Mouse (Mus musculus) MEL (cell line): Measurements from ENCODE around the gene Tnfaip2. TPM values are rescaled to one million over a fixed set of nuclear protein-coding genes. Genes with fewer than 3 reads are reported as not detected.

ENCODE experiments used
- DNase-seq: peaks from one replicate; pipeline ENCODE4 v3.0.0; 2011; ENCODE audit warnings: low read depth, low spot score
- H3K27ac ChIP-seq: 2 replicates; pipeline ENCODE4 v1.5.1; 2012; ENCODE audit warnings: low read depth, mild to moderate bottlenecking, control low read depth, low read length, moderate library complexity; ENCODE audit not compliant: control insufficient read depth
- H3K27me3 ChIP-seq, 2 experiments: fragments of 150-350 bp in 1 of 2; sonication (generic) in 1 of 2; 2 replicates each; pipeline ENCODE4 v1.6.1; 2012; ENCODE audit warnings: low read length in 2 of 2, mild to moderate bottlenecking in 2 of 2, improper control_type of control experiment in 1 of 2, moderate library complexity in 1 of 2; ENCODE audit not compliant: insufficient read depth in 2 of 2, control insufficient read depth in 1 of 2
- H3K36me3 ChIP-seq, 2 experiments: 2 replicates each; pipeline ENCODE4 v1.6.1; 2012 to 2014; ENCODE audit warnings: low read length in 2 of 2, improper control_type of control experiment in 1 of 2, inconsistent platforms in 1 of 2, mild to moderate bottlenecking in 1 of 2; ENCODE audit not compliant: insufficient read depth in 2 of 2, control insufficient read depth in 1 of 2
- H3K4me1 ChIP-seq, 2 experiments: fragments of 150-350 bp in 1 of 2; sonication (generic) in 1 of 2; 2 replicates each; pipeline ENCODE4 v1.6.1; 2012; ENCODE audit warnings: low read length in 2 of 2, improper control_type of control experiment in 1 of 2, mild to moderate bottlenecking in 1 of 2; ENCODE audit not compliant: insufficient read depth in 2 of 2, control insufficient read depth in 1 of 2
- H3K4me3 ChIP-seq, 2 experiments: fragments of 150-350 bp in 1 of 2; sonication (generic) in 1 of 2; 2 replicates each; pipeline ENCODE4 v1.5.1; 2012; ENCODE audit warnings: low read depth in 2 of 2, low read length in 2 of 2, mild to moderate bottlenecking in 2 of 2, moderate library complexity in 2 of 2, control low read depth in 1 of 2, improper control_type of control experiment in 1 of 2; ENCODE audit not compliant: control insufficient read depth in 1 of 2, insufficient read depth in 1 of 2
- H3K79me2 ChIP-seq: 2 replicates; pipeline ENCODE4 v1.6.1; 2012; ENCODE audit warnings: mild to moderate bottlenecking, low read length, moderate library complexity; ENCODE audit not compliant: control insufficient read depth, poor library complexity, insufficient read depth
- H3K9ac ChIP-seq: 2 replicates; pipeline ENCODE4 v1.6.1; 2012; ENCODE audit warnings: low read depth, mild to moderate bottlenecking, control low read depth, low read length, moderate library complexity; ENCODE audit not compliant: control insufficient read depth, poor library complexity, severe bottlenecking
- H3K9me3 ChIP-seq: fragments of 150-350 bp; sonication (generic); replicated peaks from 2 replicates; pipeline ENCODE4 v1.6.1; 2012; ENCODE audit warnings: mild to moderate bottlenecking, low read length, improper control_type of control experiment, moderate library complexity; ENCODE audit not compliant: insufficient read depth
- BHLHE40 ChIP-seq: IDR thresholded peaks from 2 replicates; pipeline ENCODE4 v1.6.1; 2012; ENCODE audit warnings: low read depth, mild to moderate bottlenecking, inconsistent platforms, low read length, improper control_type of control experiment, borderline replicate concordance
- CHD2 ChIP-seq: IDR thresholded peaks from 2 replicates; pipeline ENCODE4 v1.6.1; 2011; ENCODE audit warnings: low read length, improper control_type of control experiment
- E2F4 ChIP-seq: IDR thresholded peaks from 2 replicates; pipeline ENCODE4 v1.6.1; 2011; ENCODE audit warnings: low read depth, low read length, improper control_type of control experiment, borderline replicate concordance
- ELF1 ChIP-seq: IDR thresholded peaks from 2 replicates; pipeline ENCODE4 v1.6.1; 2014; ENCODE audit warnings: low read depth, mild to moderate bottlenecking, inconsistent platforms, low read length, improper control_type of control experiment, moderate library complexity
- EP300 ChIP-seq, 2 experiments: IDR thresholded peaks; 2 replicates each; pipeline ENCODE4 v1.6.1; 2011; ENCODE audit warnings: improper control_type of control experiment in 2 of 2, low read length in 2 of 2, low read depth in 1 of 2, mild to moderate bottlenecking in 1 of 2
- HCFC1 ChIP-seq: IDR thresholded peaks from 2 replicates; pipeline ENCODE4 v1.6.1; 2012; ENCODE audit warnings: low read depth, mild to moderate bottlenecking, inconsistent platforms, low read length, improper control_type of control experiment, moderate library complexity
- MAFK ChIP-seq: IDR thresholded peaks from 2 replicates; pipeline ENCODE4 v1.6.1; 2011; ENCODE audit warnings: low read depth, mild to moderate bottlenecking, low read length, improper control_type of control experiment, borderline replicate concordance
- MAX ChIP-seq: IDR thresholded peaks from 2 replicates; pipeline ENCODE4 v1.6.1; 2011; ENCODE audit warnings: low read length, improper control_type of control experiment
- MAZ ChIP-seq: IDR thresholded peaks from 2 replicates; pipeline ENCODE4 v1.6.1; 2012; ENCODE audit warnings: low read depth, mild to moderate bottlenecking, inconsistent platforms, low read length, improper control_type of control experiment
- MEF2A ChIP-seq: IDR thresholded peaks from 2 replicates; pipeline ENCODE4 v1.6.1; 2014; ENCODE audit warnings: low read depth, mild to moderate bottlenecking, inconsistent platforms, low read length, improper control_type of control experiment; ENCODE audit not compliant: poor library complexity, insufficient replicate concordance, severe bottlenecking; ENCODE audit errors: extremely low read depth
- MYC ChIP-seq: IDR thresholded peaks from 2 replicates; pipeline ENCODE4 v1.6.1; 2011; ENCODE audit warnings: low read depth, mild to moderate bottlenecking, low read length, improper control_type of control experiment, moderate library complexity
- NRF1 ChIP-seq: IDR thresholded peaks from 2 replicates; pipeline ENCODE4 v1.6.1; 2014; ENCODE audit warnings: low read depth, mild to moderate bottlenecking, inconsistent platforms, low read length, improper control_type of control experiment, moderate library complexity; ENCODE audit not compliant: poor library complexity, insufficient read depth, severe bottlenecking
- POLR2A ChIP-seq, 2 experiments: IDR thresholded peaks; 2 replicates each; pipeline ENCODE4 v1.6.1; 2011 to 2012; ENCODE audit warnings: low read length in 2 of 2, mild to moderate bottlenecking in 2 of 2, control low read depth in 1 of 2, improper control_type of control experiment in 1 of 2, low read depth in 1 of 2, moderate library complexity in 1 of 2; ENCODE audit not compliant: control insufficient read depth in 1 of 2, insufficient read depth in 1 of 2, poor library complexity in 1 of 2
- POLR2AphosphoS2 ChIP-seq: IDR thresholded peaks from 2 replicates; pipeline ENCODE4 v1.6.1; 2011; ENCODE audit warnings: low read length, improper control_type of control experiment
- TAL1 ChIP-seq: IDR thresholded peaks from 2 replicates; pipeline ENCODE4 v1.6.1; 2012; ENCODE audit warnings: mild to moderate bottlenecking, inconsistent platforms, low read length, moderate library complexity, mixed read lengths
- ZC3H11A ChIP-seq: IDR thresholded peaks from 2 replicates; pipeline ENCODE4 v1.6.1; 2012; ENCODE audit warnings: low read depth, mild to moderate bottlenecking, inconsistent platforms, low read length, improper control_type of control experiment
- ZKSCAN1 ChIP-seq: IDR thresholded peaks from 2 replicates; pipeline ENCODE4 v1.6.1; 2012; ENCODE audit warnings: low read depth, mild to moderate bottlenecking, inconsistent platforms, low read length, improper control_type of control experiment, moderate library complexity
- ZNF384 ChIP-seq: IDR thresholded peaks from 2 replicates; pipeline ENCODE4 v1.6.1; 2012; ENCODE audit warnings: low read depth, mild to moderate bottlenecking, inconsistent platforms, low read length, improper control_type of control experiment
- polyA plus RNA-seq, 2 experiments: library from polyadenylated mRNA; stranded (reverse) in 1 of 2; unstranded in 1 of 2; fragments of >175 nt in 1 of 2; fragments of >200 nt in 1 of 2; gene quantifications; 2 replicates each; pipeline versions ENCODE4 v1.2.1 to v1.2.4; 2012; ENCODE audit warnings: low replicate concordance in 2 of 2, low read depth in 1 of 2; ENCODE audit not compliant: insufficient read length in 2 of 2, insufficient read depth in 1 of 2, missing spikeins in 1 of 2
- total RNA-seq: library from RNA; depleted of rRNA; stranded (reverse); fragments of 300-350 nt; gene quantifications from 2 replicates; pipeline ENCODE4 v1.2.3, GENCODE M21; 2012

Gene Tnfaip2
- total and polyA plus RNA-seq, 3 experiments: 51.4 to 77.2 (median 66.8) TPM

- TF ChIP-seq ZC3H11A (peak; percentile 99), HCFC1 (0 out of 2 replicates have a peak, but pooled peaks have one; percentile 22)
These were observed 16.3 kb upstream of the Tnfaip2 start (continued) for GRCm38 (mm10) chr12:111425789-111426460.

GRCm38 (mm10) chr12:111427438-111428113 is 14.7 kb upstream of the Tnfaip2 start:
- DNase-seq: no peak
- H3K9ac ChIP-seq: no peak overlapping the region
- H3K27ac ChIP-seq: no peak overlapping the region
- peaks cover 0 to 8% of the 10 kb centered on the region in 2 experiments; a peak in 2 of 4 replicates for H3K4me1 ChIP-seq
- H3K27me3 ChIP-seq: no peaks in the 10 kb centered on the region
- no peaks in the 10 kb centered on the region for H3K79me2 ChIP-seq
- H3K9me3 ChIP-seq: no peaks in the 10 kb centered on the region
- no peak overlapping the region for H3K4me3 ChIP-seq
- TF ChIP-seq CHD2: no peak
- TF ChIP-seq ZC3H11A: no peak
- TF ChIP-seq ZKSCAN1: no peak
- TF ChIP-seq EP300 (IDR thresholded peaks at IDR 0.05; ENCODE audit: low read depth in 1 of 2, low read length in 2 of 2): no peak
- TF ChIP-seq ELF1: no peak
- no peak for TF ChIP-seq E2F4
- TF ChIP-seq BHLHE40: no peak
- no peak for TF ChIP-seq ZNF384
- TF ChIP-seq POLR2AphosphoS2: no peak
- no peak for TF ChIP-seq TAL1
- no peak for TF ChIP-seq MAFK
- no peak for TF ChIP-seq HCFC1
- TF ChIP-seq MEF2A: no peak
- TF ChIP-seq MAZ: no peak
- no peak for TF ChIP-seq MYC
- no peak for TF ChIP-seq NRF1
- TF ChIP-seq POLR2A (IDR thresholded peaks at IDR 0.05; ENCODE audit: control insufficient read depth in 1 of 2, insufficient read depth in 1 of 2, low read depth in 1 of 2, low read length in 2 of 2, poor library complexity in 1 of 2): no peak
- TF ChIP-seq MAX: no peak
- peaks cover 0 to 1% of the 10 kb centered on the region in 2 experiments; a peak in 1 of 4 replicates for H3K36me3 ChIP-seq
